Mouse (Mus musculus) left cerebral cortex, postnatal 4 days (tissue): ENCODE data around the gene Clec2d. TPM values are rescaled to one million over a fixed set of nuclear protein-coding genes. Genes with fewer than 3 reads are reported as not detected.
"Not testable (repeated sequence)": the region's sequence is repeated elsewhere in the genome, so short reads cannot be mapped to it uniquely, and the experiment has no call there.

Source experiments
- DNase-seq: peaks from one replicate; pipeline ENCODE4 v3.0.0-alpha.2; 2022
- intact Hi-C: fragments of 180-260 bp; cut with DNase I; formaldehyde crosslinking; loops from one replicate; pipeline ENCODE4 v1.15.1; 2025
- total RNA-seq, 2 experiments: library from RNA; stranded (reverse); gene quantifications; 2 replicates each; pipeline ENCODE4 v1.2.3; 2021

Clec2d gene
- total RNA-seq, 2 experiments from 2014 or later, result 4.0 to 5.4 TPM

GRCm38 (mm10) chr6:129186457-129187199 is 6.2 kb downstream of the Clec2d start:
- intact Hi-C loops, result no loop called here
- no peak for DNase-seq

- intact Hi-C loops, result no loop called here
- DNase-seq, result no peak
Measured at GRCm38 (mm10) chr6:129187200-129187651, 6.8 kb downstream of the Clec2d start.

GRCm38 (mm10) chr6:129187816-129188215 is 7.4 kb downstream of the Clec2d start:
- DNase-seq, intact Hi-C loops: not testable (repeated sequence)

GRCm38 (mm10) chr6:129193431-129193830 is 13.0 kb downstream of the Clec2d start:
- intact Hi-C loops, result loop anchor here (10.0 kb wide), 1 partner anchor 229 kb away; no protein-coding TSS in a partner anchor
- no peak for DNase-seq

GRCm38 (mm10) chr6:129200066-129200465 is 19.7 kb downstream of the Clec2d start:
- DNase-seq, result not testable (repeated sequence)

GRCm38 (mm10) chr6:129202306-129202705 is 21.9 kb downstream of the Clec2d start:
- DNase-seq, result no peak
- intact Hi-C loops, result no loop called here

More at GRCm38 (mm10) chr6:129200066-129200465, 19.7 kb downstream of the Clec2d start:
- intact Hi-C loops, result not testable (repeated sequence)

GRCm38 (mm10) chr6:129204342-129204741 is 23.9 kb downstream of the Clec2d start:
- no peak for DNase-seq
- intact Hi-C loops, result no loop called here

- no peak for DNase-seq
- intact Hi-C loops, result no loop called here
Measured at GRCm38 (mm10) chr6:129204838-129205237, 24.4 kb downstream of the Clec2d start.

- DNase-seq, result no peak
- intact Hi-C loops, result no loop called here
Measured at GRCm38 (mm10) chr6:129208891-129209519, 28.6 kb downstream of the Clec2d start.

GRCm38 (mm10) chr6:129209785-129210446 is 29.5 kb downstream of the Clec2d start:
- intact Hi-C loops, result no loop called here

GRCm38 (mm10) chr6:129210447-129210790 is 30.0 kb downstream of the Clec2d start:
- intact Hi-C loops, result no loop called here
- DNase-seq, result no peak

More at GRCm38 (mm10) chr6:129209785-129210446, 29.5 kb downstream of the Clec2d start:
- no peak for DNase-seq

- intact Hi-C loops, result no loop called here
- DNase-seq, result no peak
Measured at GRCm38 (mm10) chr6:129212421-129213195, 32.2 kb downstream of the Clec2d start.

- DNase-seq, result no peak
- intact Hi-C loops, result no loop called here
Measured at GRCm38 (mm10) chr6:129213497-129213896, 33.1 kb downstream of the Clec2d start.

- no peak for DNase-seq
- intact Hi-C loops, result no loop called here
Measured at GRCm38 (mm10) chr6:129214263-129214662, 33.8 kb downstream of the Clec2d start.

GRCm38 (mm10) chr6:129215053-129215452 is 34.6 kb downstream of the Clec2d start:
- DNase-seq, result no peak
- intact Hi-C loops, result no loop called here

- no peak for DNase-seq
- intact Hi-C loops, result no loop called here
Measured at GRCm38 (mm10) chr6:129215886-129216637, 35.6 kb downstream of the Clec2d start.

GRCm38 (mm10) chr6:129216721-129217230 is 36.4 kb downstream of the Clec2d start:
- intact Hi-C loops, result no loop called here

GRCm38 (mm10) chr6:129218191-129218696 is 37.8 kb downstream of the Clec2d start:
- intact Hi-C loops, result no loop called here
- no peak for DNase-seq

More at GRCm38 (mm10) chr6:129216721-129217230, 36.4 kb downstream of the Clec2d start:
- DNase-seq, result no peak

GRCm38 (mm10) chr6:129219897-129220517 is 39.6 kb downstream of the Clec2d start:
- intact Hi-C loops, result no loop called here
- DNase-seq, result no peak
